Mouse (Mus musculus): ENCODE results near the gene Gpn3. TPM values are rescaled to one million over a fixed set of nuclear protein-coding genes. Genes with fewer than 3 reads are reported as not detected.

Gpn3 gene
- total and polyA plus RNA-seq, 3 experiments = 61.4 to 96.1 (median 74.6) TPM

- Histone ChIP-seq H3K4me1 (ENCODE audit: control insufficient read depth in 1 of 2, insufficient read depth in 2 of 2) (peaks cover 0 to 6% of the 10 kb centered on the region in 2 experiments; a peak in 1 of 4 replicates), H3K27me3 (replicated peaks) (no peaks in the 10 kb centered on the region), H3K9ac (ENCODE audit: insufficient read depth, low read depth) (no peak overlapping the region), H3K9me3 (replicated peaks; ENCODE audit: low read length) (peaks cover 3% of the 10 kb centered on the region), H3K79me2 (replicated peaks; ENCODE audit: control insufficient read depth, extremely low read depth, insufficient read depth, poor library complexity, severe bottlenecking) (no peaks in the 10 kb centered on the region), H3K27ac (ENCODE audit: insufficient read depth, low read depth) (no peak overlapping the region), H3K36me3 (replicated peaks in 1 of 2; ENCODE audit: control insufficient read depth in 1 of 2, insufficient read depth in 1 of 2, low read length in 1 of 2) (peaks cover 4 to 60% of the 10 kb centered on the region in 2 experiments), H3K4me3 (replicated peaks in 1 of 3; ENCODE audit: low read depth in 2 of 3, low read length in 2 of 3, poor library complexity in 1 of 3) (no peak overlapping the region), H3K4me2 (ENCODE audit: insufficient read depth, low read depth, poor library complexity, severe bottlenecking) (no peak overlapping the region)
- DNase-seq (ENCODE audit: extremely low read depth) = no peak
- in situ Hi-C loops (cut with MboI; ENCODE audit: low pct_ligation_motif_present, low pct_unique_long_range_greater_than_20kb, low sequenced_read_pairs) = no loop called here
- TF ChIP-seq MAFK (IDR thresholded peaks at IDR 0.05; ENCODE audit: insufficient replicate concordance, low read length) = peak; percentile 71; the same call in 1 of the 2 replicates
- TF ChIP-seq IRF4 (IDR thresholded peaks at IDR 0.05; ENCODE audit: low read depth, low read length) = no peak
- no peak for TF ChIP-seq SIN3A (IDR thresholded peaks at IDR 0.05; ENCODE audit: low read length)
- dilution Hi-C loops (cut with MboI; ENCODE audit: extremely low pct_ligation_motif_present, extremely low pct_unique_long_range_greater_than_20kb, low sequenced_read_pairs) = no loop called here
Measured at GRCm38 (mm10) chr5:122336554-122337294, 35.0 kb upstream of the Gpn3 start.

DNA sequence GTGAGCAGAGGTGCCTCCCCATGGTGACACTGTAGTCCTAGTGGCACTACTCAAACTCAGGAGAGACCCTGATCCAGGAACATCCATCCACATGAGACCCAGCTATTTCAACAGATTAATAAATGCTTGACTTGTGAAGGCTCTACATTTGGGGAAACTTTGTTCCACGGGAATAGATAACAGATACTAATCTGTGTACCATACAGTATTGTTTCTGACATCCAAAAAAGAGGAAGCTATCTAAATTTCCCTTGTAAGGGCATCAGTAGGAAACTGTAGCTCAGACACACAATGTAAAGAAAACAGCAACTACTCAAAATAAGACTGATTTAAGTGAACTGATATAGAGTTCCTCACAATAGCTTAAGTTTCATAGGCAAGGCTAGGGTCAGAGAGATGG lies 28.8 kb upstream of the Gpn3 start:
- no peak for DNase-seq (ENCODE audit: extremely low read depth)
- dilution Hi-C loops (cut with MboI; ENCODE audit: extremely low pct_ligation_motif_present, extremely low pct_unique_long_range_greater_than_20kb, low sequenced_read_pairs) = no loop called here
- no peak overlapping the region for H3K27ac ChIP-seq (ENCODE audit: insufficient read depth, low read depth)
- no peak overlapping the region for H3K4me3 ChIP-seq (replicated peaks in 1 of 3; ENCODE audit: low read depth in 2 of 3, low read length in 2 of 3, poor library complexity in 1 of 3)
- no peak overlapping the region for H3K4me2 ChIP-seq (ENCODE audit: insufficient read depth, low read depth, poor library complexity, severe bottlenecking)
- H3K9me3 ChIP-seq (replicated peaks; ENCODE audit: low read length) = peaks cover 12% of the 10 kb centered on the region
- H3K4me1 ChIP-seq (ENCODE audit: control insufficient read depth in 1 of 2, insufficient read depth in 2 of 2) = no peaks in the 10 kb centered on the region
- peaks cover 6 to 51% of the 10 kb centered on the region in 2 experiments for H3K36me3 ChIP-seq (replicated peaks in 1 of 2; ENCODE audit: control insufficient read depth in 1 of 2, insufficient read depth in 1 of 2, low read length in 1 of 2)
- in situ Hi-C loops (cut with MboI; ENCODE audit: low pct_ligation_motif_present, low pct_unique_long_range_greater_than_20kb, low sequenced_read_pairs) = no loop called here
- TF ChIP-seq NELFE (IDR thresholded peaks at IDR 0.05; ENCODE audit: low read depth, low read length) (no peak), IRF4 (IDR thresholded peaks at IDR 0.05; ENCODE audit: low read depth, low read length) (no peak), PAX5 (IDR thresholded peaks at IDR 0.05; ENCODE audit: low read length) (no peak), CTCF (conservative IDR thresholded peaks at IDR 0.05 in 1 of 2, IDR thresholded peaks at IDR 0.05 in 1 of 2; ENCODE audit: low read depth in 2 of 2, low read length in 2 of 2) (no peak), NRF1 (IDR thresholded peaks at IDR 0.05; ENCODE audit: low read depth, low read length) (no peak), ELF1 (IDR thresholded peaks at IDR 0.05; ENCODE audit: low read depth, low read length) (no peak), USF1 (IDR thresholded peaks at IDR 0.05; ENCODE audit: low read depth, low read length) (no peak)
- no peaks in the 10 kb centered on the region for H3K79me2 ChIP-seq (replicated peaks; ENCODE audit: control insufficient read depth, extremely low read depth, insufficient read depth, poor library complexity, severe bottlenecking)
- H3K27me3 ChIP-seq (replicated peaks) = no peaks in the 10 kb centered on the region
- no peak overlapping the region for H3K9ac ChIP-seq (ENCODE audit: insufficient read depth, low read depth)

- H3K27ac ChIP-seq (ENCODE audit: insufficient read depth, low read depth) = no peak overlapping the region
- no peaks in the 10 kb centered on the region for H3K4me1 ChIP-seq (ENCODE audit: control insufficient read depth in 1 of 2, insufficient read depth in 2 of 2)
- H3K4me2 ChIP-seq (ENCODE audit: insufficient read depth, low read depth, poor library complexity, severe bottlenecking) = no peak overlapping the region
- no peak overlapping the region for H3K9ac ChIP-seq (ENCODE audit: insufficient read depth, low read depth)
- no peak for TF ChIP-seq SMC3 (IDR thresholded peaks at IDR 0.05; ENCODE audit: low read depth, low read length)
- no peak for TF ChIP-seq CTCF (conservative IDR thresholded peaks at IDR 0.05 in 1 of 2, IDR thresholded peaks at IDR 0.05 in 1 of 2; ENCODE audit: low read depth in 2 of 2, low read length in 2 of 2)
- no peak for TF ChIP-seq USF2 (conservative IDR thresholded peaks at IDR 0.05; ENCODE audit: low read depth, low read length)
- TF ChIP-seq RAD21 (IDR thresholded peaks at IDR 0.05; ENCODE audit: low read depth, low read length) = no peak
- TF ChIP-seq EP300 (IDR thresholded peaks at IDR 0.05; ENCODE audit: low read length) = no peak
- no peak for TF ChIP-seq MXI1 (IDR thresholded peaks at IDR 0.05; ENCODE audit: low read depth, low read length)
- TF ChIP-seq MYC (IDR thresholded peaks at IDR 0.05; ENCODE audit: low read depth, low read length) = no peak
- no peak for TF ChIP-seq PAX5 (IDR thresholded peaks at IDR 0.05; ENCODE audit: low read length)
- no peak for TF ChIP-seq RCOR1 (conservative IDR thresholded peaks at IDR 0.05; ENCODE audit: low read depth, low read length)
- TF ChIP-seq E2F4 (IDR thresholded peaks at IDR 0.05; ENCODE audit: insufficient replicate concordance, low read depth, low read length) = no peak
- no peak for TF ChIP-seq USF1 (IDR thresholded peaks at IDR 0.05; ENCODE audit: low read depth, low read length)
- TF ChIP-seq NRF1 (IDR thresholded peaks at IDR 0.05; ENCODE audit: low read depth, low read length) = no peak
- no peak for TF ChIP-seq SIN3A (IDR thresholded peaks at IDR 0.05; ENCODE audit: low read length)
- TF ChIP-seq MAZ (IDR thresholded peaks at IDR 0.05; ENCODE audit: low read depth, low read length) = no peak
- TF ChIP-seq JUND (conservative IDR thresholded peaks at IDR 0.05; ENCODE audit: low read depth, low read length) = no peak
- no peak for TF ChIP-seq ZMIZ1 (IDR thresholded peaks at IDR 0.05; ENCODE audit: low read depth, low read length)
- no peak for TF ChIP-seq GABPA (IDR thresholded peaks at IDR 0.05; ENCODE audit: insufficient replicate concordance, low read depth, low read length)
- peaks cover 12% of the 10 kb centered on the region for H3K9me3 ChIP-seq (replicated peaks; ENCODE audit: low read length)
- H3K36me3 ChIP-seq (replicated peaks in 1 of 2; ENCODE audit: control insufficient read depth in 1 of 2, insufficient read depth in 1 of 2, low read length in 1 of 2) = peaks cover 4 to 51% of the 10 kb centered on the region in 2 experiments
- no peaks in the 10 kb centered on the region for H3K79me2 ChIP-seq (replicated peaks; ENCODE audit: control insufficient read depth, extremely low read depth, insufficient read depth, poor library complexity, severe bottlenecking)
- DNase-seq (ENCODE audit: extremely low read depth) = no peak
- H3K27me3 ChIP-seq (replicated peaks) = no peaks in the 10 kb centered on the region
- H3K4me3 ChIP-seq (replicated peaks in 1 of 3; ENCODE audit: low read depth in 2 of 3, low read length in 2 of 3, poor library complexity in 1 of 3) = no peak overlapping the region
- in situ Hi-C loops (cut with MboI; ENCODE audit: low pct_ligation_motif_present, low pct_unique_long_range_greater_than_20kb, low sequenced_read_pairs) = no loop called here
- dilution Hi-C loops (cut with MboI; ENCODE audit: extremely low pct_ligation_motif_present, extremely low pct_unique_long_range_greater_than_20kb, low sequenced_read_pairs) = no loop called here
Measured at GRCm38 (mm10) chr5:122343768-122344167, 27.9 kb upstream of the Gpn3 start.
